13 mouse cellular contexts compared by ENCODE assay signal in the genomic region with DNA sequence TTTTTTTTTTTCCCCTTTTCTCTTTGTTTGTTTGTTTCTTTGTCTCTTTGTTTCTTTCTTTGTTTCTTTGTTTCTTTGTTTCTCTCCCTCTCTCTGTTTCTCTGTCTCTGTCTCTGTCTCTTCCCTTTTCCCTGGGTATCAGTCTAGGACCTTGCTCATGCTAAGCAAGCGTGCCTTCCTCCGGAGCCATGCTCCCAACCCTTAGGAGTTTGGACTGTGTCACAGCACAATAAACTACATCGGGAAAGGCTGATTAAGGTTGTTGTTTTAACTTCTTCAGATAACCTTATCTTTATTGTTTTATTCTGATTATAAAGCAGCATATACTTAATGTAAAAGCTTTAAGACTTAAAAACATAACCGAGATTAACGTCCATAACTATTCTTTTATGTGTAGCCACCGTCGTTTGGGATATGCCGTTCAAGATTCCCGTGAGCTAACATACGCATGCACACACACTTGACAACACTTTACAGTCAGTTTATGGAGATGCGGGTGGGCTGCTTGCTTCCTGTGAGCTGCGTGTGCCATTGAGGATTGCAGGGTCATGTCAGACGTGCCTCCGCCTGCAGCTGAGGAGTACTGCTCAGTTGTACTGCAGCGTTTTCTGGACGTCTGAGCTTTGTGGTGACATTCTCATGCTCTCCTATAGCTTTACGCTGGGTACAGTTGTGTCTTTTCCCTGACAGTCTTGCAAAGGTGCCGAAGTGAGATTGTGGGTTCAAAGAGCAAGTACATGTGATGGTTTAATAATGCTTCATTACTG.
"Had no signal": no experiment of that assay in that cellular context is flagged by ENCODE, and none has a peak within 500 bp of the region (broad histone marks: within the 10 kb centered on the region; RNA-seq: fewer than 3 reads in every experiment).

No protein-coding gene starts in this region.

- ATAC-seq: hindbrain, embryonic 16.5 days; inflammation-experienced regulatory T-cells, adult 6 months; liver, postnatal 0 days had no signal

- H3K4me2 ChIP-seq: limb, embryonic 12.5 days; liver, embryonic 13.5 days; midbrain, embryonic 12.5 days; neural tube, embryonic 12.5 days had no signal

- H3K27ac ChIP-seq: layer of hippocampus, adult 2 months; limb, embryonic 12.5 days; liver, embryonic 13.5 days; midbrain, embryonic 12.5 days; neural tube, embryonic 12.5 days had no signal

- H3K9ac ChIP-seq: limb, embryonic 12.5 days; liver, embryonic 13.5 days; liver, postnatal 0 days; midbrain, embryonic 12.5 days; neural tube, embryonic 12.5 days had no signal

- H3K27me3 ChIP-seq: limb, embryonic 12.5 days; liver, embryonic 13.5 days; midbrain, embryonic 12.5 days; neural tube, embryonic 12.5 days had no signal

- DNase-seq: kidney, postnatal 4 days; liver; liver, embryonic 13.5 days; liver, postnatal 0 days; spleen, adult 18-20 months; thymus, adult 18-20 months; thymus, postnatal 14 days had no signal

- H3K36me3 ChIP-seq: limb, embryonic 12.5 days; liver, embryonic 13.5 days; midbrain, embryonic 12.5 days; neural tube, embryonic 12.5 days had no signal

- H3K4me3 ChIP-seq: layer of hippocampus, adult 2 months; limb, embryonic 12.5 days; liver, embryonic 13.5 days; midbrain, embryonic 12.5 days; neural tube, embryonic 12.5 days had no signal

- H3K9me3 ChIP-seq: limb, embryonic 12.5 days; liver, embryonic 13.5 days; midbrain, embryonic 12.5 days; neural tube, embryonic 12.5 days had no signal
